Mouse (Mus musculus) G1E (cell line): ENCODE results near the gene Rcc1. TPM values are rescaled to one million over a fixed set of nuclear protein-coding genes. Genes with fewer than 3 reads are reported as not detected.

Source experiments
- ATAC-seq: 2 replicates; pipeline ENCODE4 v1.8.0; 2016; ENCODE audit warnings: mild to moderate bottlenecking; ENCODE audit not compliant: insufficient number of reproducible peaks, poor library complexity, low FRiP score, severe bottlenecking; ENCODE audit errors: extremely low read depth
- DNase-seq: peaks from one replicate; pipeline ENCODE4 v3.0.0; 2012; ENCODE audit warnings: low spot score
- H3K27me3 ChIP-seq: 2 replicates; pipeline ENCODE4 v1.6.1; 2012; ENCODE audit warnings: mild to moderate bottlenecking, low read length, inconsistent platforms; ENCODE audit not compliant: insufficient read depth
- H3K36me3 ChIP-seq: replicated peaks from 2 replicates; pipeline ENCODE3; 2012; ENCODE audit warnings: mild to moderate bottlenecking, inconsistent platforms
- H3K4me1 ChIP-seq: 2 replicates; pipeline ENCODE4 v1.6.1; 2012; ENCODE audit warnings: low read depth, low read length, inconsistent platforms, mixed read lengths; ENCODE audit not compliant: insufficient read depth
- H3K4me3 ChIP-seq: 2 replicates; pipeline ENCODE4 v1.5.1; 2012; ENCODE audit warnings: low read depth, mild to moderate bottlenecking, inconsistent platforms, low read length, moderate library complexity, mixed read lengths
- H3K9me3 ChIP-seq: replicated peaks from 2 replicates; pipeline ENCODE4 v1.6.1; 2012; ENCODE audit warnings: inconsistent platforms
- CTCF ChIP-seq: IDR thresholded peaks from 2 replicates; pipeline ENCODE4 v1.5.1; 2012; ENCODE audit warnings: low read depth, low read length, inconsistent platforms, mixed read lengths
- GATA1 ChIP-seq: IDR thresholded peaks from 2 replicates; pipeline ENCODE4 v1.6.1; 2012; ENCODE audit warnings: borderline replicate concordance, low read length, inconsistent platforms, mixed read lengths
- GATA2 ChIP-seq: IDR thresholded peaks from 2 replicates; pipeline ENCODE4 v1.6.1; 2012; ENCODE audit warnings: low read depth, low read length, inconsistent platforms, borderline replicate concordance
- POLR2AphosphoS5 ChIP-seq: IDR thresholded peaks from 2 replicates; pipeline ENCODE4 v1.6.1; 2012; ENCODE audit warnings: low read depth, low read length, inconsistent platforms; ENCODE audit not compliant: insufficient replicate concordance
- TAL1 ChIP-seq: conservative IDR thresholded peaks from 2 replicates; pipeline ENCODE4 v1.6.1; 2012; ENCODE audit warnings: low read depth, low read length, inconsistent platforms, mixed read lengths
- polyA plus RNA-seq: library from polyadenylated mRNA; stranded (reverse); fragments of >175 nt; gene quantifications from 2 replicates; pipeline ENCODE4 v1.2.3, GENCODE M21; 2012
- total RNA-seq, 2 experiments: library from RNA; stranded (forward) in 1 of 2; stranded (reverse) in 1 of 2; fragments of 200-1000 nt in 1 of 2; fragments of >200 nt in 1 of 2; fragmentation: Nextera tagmentation in 1 of 2; gene quantifications; 2 replicates each; pipeline ENCODE4 v1.2.3; 2014 to 2017

Gene Rcc1
- total and polyA plus RNA-seq, 3 experiments = 24.2 to 86.0 (median 38.6) TPM

DNA sequence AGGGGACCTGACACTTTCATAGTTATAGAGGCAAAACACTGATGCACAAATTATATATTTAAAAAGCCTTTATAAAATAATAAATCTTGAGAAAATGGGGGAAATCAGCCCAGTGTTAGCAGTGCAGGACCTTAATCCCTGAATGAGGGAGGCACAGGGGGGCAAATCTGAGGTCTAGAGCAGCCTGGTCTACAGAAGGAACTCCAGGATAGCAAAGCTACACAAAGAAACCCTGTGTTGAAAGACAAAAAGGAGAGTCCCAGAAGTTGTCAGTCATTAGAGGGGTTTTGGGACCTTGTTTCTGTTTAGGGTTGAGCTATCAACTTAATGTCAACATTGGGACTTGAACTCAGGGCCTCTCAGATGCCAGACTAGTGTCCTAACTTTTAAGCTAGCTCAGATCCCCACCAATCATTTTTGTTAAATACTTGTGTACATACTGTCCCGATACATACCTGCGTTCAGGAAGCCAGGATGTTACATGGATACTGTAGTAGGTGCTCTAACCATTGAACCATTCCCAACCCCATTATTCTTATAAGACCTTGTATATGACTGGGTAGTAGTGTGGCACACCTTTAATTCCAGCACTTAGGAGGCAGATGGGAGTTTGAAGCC lies 3.2 kb downstream of the Rcc1 start:
- Histone ChIP-seq H3K4me3 (no peak overlapping the region), H3K36me3 (peaks cover 33% of the 10 kb centered on the region), H3K4me1 (peaks cover 51% of the 10 kb centered on the region), H3K27me3 (no peaks in the 10 kb centered on the region), H3K9me3 (no peaks in the 10 kb centered on the region)
- TF ChIP-seq GATA2 (no peak), POLR2AphosphoS5 (peak; percentile 84; the same call in 1 of the 2 replicates)
- ATAC-seq = no peak
- no peak for DNase-seq

DNA sequence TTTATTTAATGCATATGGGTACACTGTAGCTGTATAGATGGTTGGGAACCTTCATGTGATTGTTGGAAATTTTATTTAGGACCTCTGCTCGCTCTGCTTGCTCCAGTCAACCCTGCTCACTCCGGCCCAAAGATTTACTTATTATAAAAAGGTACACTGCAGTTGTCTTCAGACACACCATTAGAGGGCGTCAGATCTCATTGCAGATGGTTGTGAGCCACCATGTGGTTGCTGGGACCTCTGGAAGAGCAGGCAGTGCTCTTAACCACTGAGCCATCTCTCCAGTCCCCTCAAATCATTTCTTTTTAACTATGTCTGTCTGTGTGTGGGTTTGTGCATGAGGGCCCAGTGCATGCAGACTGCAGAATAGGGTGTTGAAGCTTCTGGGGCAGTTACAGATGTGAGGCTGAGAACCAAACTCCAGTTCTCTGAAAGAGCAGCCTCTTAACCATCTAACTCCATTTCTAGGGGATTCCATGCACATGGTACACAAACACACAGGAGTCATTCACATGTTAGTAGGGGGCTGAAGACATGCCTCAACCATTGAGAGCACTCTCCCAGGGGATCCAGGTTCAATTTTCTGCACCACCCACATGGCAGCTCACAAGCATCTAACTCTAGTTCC lies 3.8 kb downstream of the Rcc1 start:
- H3K27me3 ChIP-seq = no peaks in the 10 kb centered on the region
- no peak for ATAC-seq
- TF ChIP-seq GATA1 (no peak), CTCF (no peak), POLR2AphosphoS5 (0 out of 2 replicates have a peak, but pooled peaks have one; percentile 26), TAL1 (no peak), GATA2 (no peak)
- peaks cover 54% of the 10 kb centered on the region for H3K4me1 ChIP-seq
- peaks cover 32% of the 10 kb centered on the region for H3K36me3 ChIP-seq
- no peak overlapping the region for H3K4me3 ChIP-seq
- no peak for DNase-seq
- H3K9me3 ChIP-seq = no peaks in the 10 kb centered on the region

DNA sequence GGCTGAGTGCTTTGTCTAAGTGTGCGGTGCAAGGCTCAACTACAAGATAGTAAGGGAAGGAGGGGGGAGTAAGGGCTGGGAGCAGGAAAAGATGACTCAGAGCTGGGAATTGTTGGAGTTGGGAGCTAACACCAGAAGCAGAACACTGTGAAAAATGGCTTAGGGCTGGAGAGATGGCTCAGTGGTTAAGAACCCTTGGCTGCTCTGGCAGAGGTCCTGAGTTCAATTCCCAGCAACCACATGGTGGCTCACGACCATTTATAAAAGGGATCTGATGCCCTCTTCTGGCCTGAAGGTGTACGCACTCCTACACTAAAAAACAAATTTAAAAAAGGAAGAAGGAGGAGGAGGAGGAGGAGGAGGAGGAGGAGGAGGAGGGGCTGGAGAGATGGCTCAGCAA lies 6.7 kb downstream of the Rcc1 start:
- Histone ChIP-seq H3K9me3 (no peaks in the 10 kb centered on the region), H3K4me3 (no peak overlapping the region), H3K36me3 (peaks cover 43% of the 10 kb centered on the region), H3K4me1 (peaks cover 71% of the 10 kb centered on the region), H3K27me3 (no peaks in the 10 kb centered on the region)
- DNase-seq (no peak), ATAC-seq (no peak)
- TF ChIP-seq TAL1 (no peak), GATA2 (no peak), CTCF (no peak), GATA1 (no peak)

DNA sequence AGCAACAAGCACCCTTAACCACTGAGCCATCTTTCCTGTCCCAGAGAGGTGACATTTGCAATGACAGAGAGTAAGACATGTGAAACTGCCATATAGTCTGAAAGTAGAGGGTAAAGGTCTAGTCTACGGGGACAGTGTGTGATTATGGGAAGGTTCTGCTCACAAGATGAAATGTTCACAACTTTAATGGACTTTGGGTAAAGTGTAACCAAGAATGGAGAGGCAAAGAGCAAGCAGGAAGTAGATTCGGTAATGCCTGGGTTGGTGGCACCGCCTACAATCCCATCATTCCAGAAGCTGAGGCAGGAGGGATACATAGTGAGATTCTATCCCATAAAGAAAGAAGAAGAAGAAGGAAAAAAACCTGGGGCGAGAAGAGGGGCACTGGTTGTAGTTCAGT lies 7.1 kb downstream of the Rcc1 start:
- TF ChIP-seq GATA1 = no peak
- TF ChIP-seq GATA2 = no peak
- no peak for TF ChIP-seq TAL1
- no peak for TF ChIP-seq CTCF
- no peak for TF ChIP-seq POLR2AphosphoS5
- no peak for DNase-seq
- Histone ChIP-seq H3K9me3 (no peaks in the 10 kb centered on the region), H3K4me3 (no peak overlapping the region), H3K36me3 (peaks cover 43% of the 10 kb centered on the region), H3K27me3 (no peaks in the 10 kb centered on the region), H3K4me1 (peaks cover 71% of the 10 kb centered on the region)
- ATAC-seq = no peak

DNA sequence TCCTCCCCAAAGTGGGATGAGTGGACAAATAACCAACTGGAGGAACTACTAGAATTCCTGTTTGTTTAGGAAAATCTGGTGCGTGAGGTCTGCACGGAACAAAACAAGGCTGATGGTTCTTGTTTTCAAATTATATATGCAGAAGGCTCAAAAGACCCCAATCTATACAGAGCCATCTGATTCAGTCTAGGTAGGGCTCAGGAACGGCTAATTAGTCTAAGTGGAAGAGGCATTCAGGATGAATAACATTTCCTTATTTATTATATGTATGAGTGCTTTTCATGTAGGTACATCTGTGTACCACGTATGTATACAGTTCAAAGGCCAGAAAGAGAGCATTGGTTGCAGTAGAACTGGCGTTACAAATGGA lies 7.6 kb downstream of the Rcc1 start:
- Histone ChIP-seq H3K4me1 (peaks cover 70% of the 10 kb centered on the region), H3K9me3 (no peaks in the 10 kb centered on the region), H3K4me3 (peak overlapping the region; percentile 89; the same call in 1 of the 2 replicates), H3K36me3 (peaks cover 43% of the 10 kb centered on the region), H3K27me3 (no peaks in the 10 kb centered on the region)
- DNase-seq = no peak
- TF ChIP-seq GATA1 = no peak
- no peak for TF ChIP-seq TAL1
- TF ChIP-seq GATA2 = no peak
- TF ChIP-seq POLR2AphosphoS5 = no peak
- TF ChIP-seq CTCF = no peak
- ATAC-seq = no peak

DNA sequence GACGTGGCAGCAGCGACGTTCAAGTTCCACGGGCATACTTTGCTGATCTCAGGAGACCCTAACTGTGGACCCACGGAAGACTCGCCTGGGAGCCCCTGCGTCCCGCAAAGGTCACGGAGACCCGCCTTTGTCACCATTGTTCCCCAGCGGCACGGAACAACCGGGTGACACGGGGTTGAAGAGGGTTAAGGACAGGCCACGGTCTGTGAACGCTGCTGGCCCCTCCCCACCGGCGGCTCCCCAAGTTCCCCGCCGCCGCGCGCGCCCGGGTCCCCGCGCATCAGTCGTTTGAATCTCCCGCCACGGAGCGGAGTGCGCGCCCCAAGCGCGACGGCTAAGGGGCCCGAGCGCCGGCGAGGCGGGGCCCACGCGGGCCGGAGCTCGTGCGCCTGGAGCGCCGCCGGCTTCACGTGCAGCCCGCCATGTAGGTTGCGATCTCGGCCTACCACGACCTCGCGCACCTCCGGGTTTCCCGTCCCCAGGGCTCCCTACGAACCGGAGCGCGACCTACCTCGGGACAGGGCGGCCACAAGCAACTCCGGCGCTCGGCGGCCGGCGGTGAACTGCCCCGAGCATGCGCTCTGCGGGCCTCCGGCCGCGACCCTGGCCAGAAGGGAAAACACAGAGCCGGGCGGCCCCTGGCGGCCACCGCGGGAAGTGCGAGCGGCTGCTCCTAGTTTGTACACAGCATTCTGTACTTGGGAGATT lies 8.1 kb downstream of the Rcc1 start:
- Histone ChIP-seq H3K9me3 (no peaks in the 10 kb centered on the region), H3K27me3 (no peaks in the 10 kb centered on the region), H3K4me1 (peaks cover 69% of the 10 kb centered on the region), H3K4me3 (peak overlapping the region; percentile 89), H3K36me3 (peaks cover 44% of the 10 kb centered on the region)
- ATAC-seq = no peak
- TF ChIP-seq CTCF = peak; percentile 96
- TF ChIP-seq TAL1 = no peak
- TF ChIP-seq GATA2 = no peak
- DNase-seq = peak; percentile 92
